25 mouse cellular contexts compared by ENCODE assay signal in genomic region chr4:34274316-34274715, GRCm38 (mm10).
DNase-seq lines count a peak whose midpoint lies in the region; ATAC-seq and TF ChIP-seq lines count a peak whose summit lies in the region.
"Had no signal": no experiment of that assay in that cellular context is flagged by ENCODE, and none has a peak within 500 bp of the region (broad histone marks: within the 10 kb centered on the region; RNA-seq: fewer than 3 reads in every experiment).

No protein-coding gene starts in this region.

- TF ChIP-seq CTCF in lung, embryonic 14.5 days (IDR thresholded peaks at IDR 0.05; ENCODE audit: low read depth): no peak
- no peak for TF ChIP-seq CTCF in lung, adult 2 months (IDR thresholded peaks at IDR 0.05; ENCODE audit: insufficient read depth, low read length)
- no peak for TF ChIP-seq CTCF in embryonic fibroblast, embryonic 13.5 days (IDR thresholded peaks at IDR 0.05; ENCODE audit: borderline replicate concordance, insufficient read depth, low read length)

- peak; percentile 11 to 36 for DNase-seq in frontal cortex, adult 2 months (ENCODE audit: extremely low spot score in 1 of 2, low spot score in 1 of 2)
- no peak for DNase-seq in frontal cortex, postnatal 10 days (ENCODE audit: low spot score in 2 of 2)
- DNase-seq in lung, embryonic 14.5 days: peak; percentile 2
- no peak for DNase-seq in lung, adult 2 months
- DNase-seq in Muller cell, postnatal 12 days (ENCODE audit: inconsistent ontology term): peak; percentile 81
- DNase-seq in forebrain, embryonic 14.5 days (ENCODE audit: low spot score): no peak
- no peak for DNase-seq in thymus, postnatal 14 days
- DNase-seq: adrenal gland, adult 8-10 months; B cell, adult 2 months; cerebellum, adult 2 months; cerebellum, postnatal 10 days; heart, adult 18-20 months; heart, postnatal 10 days; heart, postnatal 4 days had no signal

- no peaks in the 10 kb centered on the region for H3K4me1 ChIP-seq in lung, embryonic 14.5 days (ENCODE audit: insufficient read depth)
- no peaks in the 10 kb centered on the region for H3K4me1 ChIP-seq in lung, adult 2 months (ENCODE audit: control insufficient read depth, insufficient read depth, low read length)
- H3K4me1 ChIP-seq in embryonic fibroblast, embryonic 13.5 days (ENCODE audit: control insufficient read depth, insufficient read depth, low read length): peaks cover 8% of the 10 kb centered on the region
- no peaks in the 10 kb centered on the region for H3K4me1 ChIP-seq in forebrain, embryonic 14.5 days (ENCODE audit: control insufficient read depth, insufficient read depth, low read length)
- H3K4me1 ChIP-seq: forebrain, embryonic 15.5 days had no signal

- no peaks in the 10 kb centered on the region for H3K36me3 ChIP-seq in lung, embryonic 14.5 days (ENCODE audit: insufficient read depth)
- no peaks in the 10 kb centered on the region for H3K36me3 ChIP-seq in forebrain, embryonic 14.5 days (ENCODE audit: control insufficient read depth, insufficient read depth, low read length)
- H3K36me3 ChIP-seq: embryonic facial prominence, embryonic 10.5 days; forebrain, embryonic 10.5 days; forebrain, embryonic 15.5 days; G1E; heart, embryonic 10.5 days; hindbrain, embryonic 12.5 days had no signal

- ATAC-seq in lung, embryonic 14.5 days (ENCODE audit: insufficient read depth): no peak
- no peak for ATAC-seq in forebrain, embryonic 14.5 days
- ATAC-seq: CD4-positive, CD25-positive, alpha-beta regulatory T cell, adult 4 months; forebrain, embryonic 15.5 days; hindbrain, embryonic 16.5 days; inflammation-experienced regulatory T-cells, adult 6 months had no signal

- WGBS in lung, embryonic 14.5 days: 41% methylated on average over 3 of the region's 3 CpGs
- WGBS in lung, adult 2 months: 54% methylated on average over 3 of the region's 3 CpGs
- WGBS in forebrain, embryonic 14.5 days: 51% methylated on average over 3 of the region's 3 CpGs

- no peaks in the 10 kb centered on the region for H3K27me3 ChIP-seq in lung, embryonic 14.5 days (ENCODE audit: insufficient read depth, low read length)
- no peaks in the 10 kb centered on the region for H3K27me3 ChIP-seq in forebrain, embryonic 14.5 days (replicated peaks; ENCODE audit: control insufficient read depth, insufficient read depth, low read length)
- H3K27me3 ChIP-seq: forebrain, embryonic 15.5 days; hindbrain, embryonic 12.5 days had no signal

- TF ChIP-seq POLR2A in lung, adult 2 months (IDR thresholded peaks at IDR 0.05; ENCODE audit: borderline replicate concordance, extremely low read depth, low read depth, low read length): no peak
- no peak for TF ChIP-seq POLR2A in embryonic fibroblast, embryonic 13.5 days (IDR thresholded peaks at IDR 0.05; ENCODE audit: low read depth, low read length)

- H3K4me2 ChIP-seq in lung, embryonic 14.5 days: no peak overlapping the region
- no peak overlapping the region for H3K4me2 ChIP-seq in forebrain, embryonic 14.5 days (ENCODE audit: low read length)
- H3K4me2 ChIP-seq: forebrain, embryonic 15.5 days; hindbrain, embryonic 12.5 days had no signal

- H3K9ac ChIP-seq in lung, embryonic 14.5 days: no peak overlapping the region
- no peak overlapping the region for H3K9ac ChIP-seq in forebrain, embryonic 14.5 days (ENCODE audit: low read length)
- H3K9ac ChIP-seq: forebrain, embryonic 15.5 days; hindbrain, embryonic 12.5 days had no signal

- no peak overlapping the region for H3K27ac ChIP-seq in lung, embryonic 14.5 days (ENCODE audit: low read depth)
- H3K27ac ChIP-seq in embryonic fibroblast, embryonic 13.5 days (ENCODE audit: insufficient read depth, low read length): peak overlapping the region; percentile 38
- no peak overlapping the region for H3K27ac ChIP-seq in forebrain, embryonic 14.5 days (ENCODE audit: low read depth, low read length)
- H3K27ac ChIP-seq: embryonic facial prominence, embryonic 10.5 days; forebrain, embryonic 10.5 days; forebrain, embryonic 15.5 days; heart, embryonic 10.5 days; hindbrain, embryonic 12.5 days had no signal

- H3K9me3 ChIP-seq in lung, embryonic 14.5 days (ENCODE audit: low read depth, low read length): no peaks in the 10 kb centered on the region
- H3K9me3 ChIP-seq in forebrain, embryonic 14.5 days (replicated peaks; ENCODE audit: control insufficient read depth, low read length): no peaks in the 10 kb centered on the region
- H3K9me3 ChIP-seq: embryonic facial prominence, embryonic 10.5 days; forebrain, embryonic 10.5 days; forebrain, embryonic 15.5 days; G1E; heart, embryonic 10.5 days; hindbrain, embryonic 12.5 days had no signal

- no peak overlapping the region for H3K4me3 ChIP-seq in lung, embryonic 14.5 days (ENCODE audit: low read depth, low read length)
- H3K4me3 ChIP-seq in lung, adult 2 months (replicated peaks; ENCODE audit: extremely low read depth, low read depth, low read length): no peak overlapping the region
- no peak overlapping the region for H3K4me3 ChIP-seq in embryonic fibroblast, embryonic 13.5 days (ENCODE audit: insufficient read depth, low read length)
- no peak overlapping the region for H3K4me3 ChIP-seq in forebrain, embryonic 14.5 days (ENCODE audit: low read depth, low read length)
- H3K4me3 ChIP-seq: embryonic facial prominence, embryonic 10.5 days; erythroblast, embryonic 14.5 days; forebrain, embryonic 10.5 days; forebrain, embryonic 15.5 days; heart, embryonic 10.5 days; hindbrain, embryonic 12.5 days had no signal

Comparison
In these comparisons a context has a peak if more than half of its experiments do, and no peak if none do; other contexts are left out.
1. DNase-seq: peak in frontal cortex, adult 2 months (2 of 2), lung, embryonic 14.5 days (single experiment) and Muller cell, postnatal 12 days (single experiment); none in frontal cortex, postnatal 10 days (0 of 2), lung, adult 2 months (single experiment), forebrain, embryonic 14.5 days (single experiment) and thymus, postnatal 14 days (single experiment).